Mouse (Mus musculus) bone marrow, adult 2 months (tissue): Measurements from ENCODE around the gene Hmgxb4. TPM values are rescaled to one million over a fixed set of nuclear protein-coding genes. Genes with fewer than 3 reads are reported as not detected.
A peak's percentile ranks its signal among the peaks of the same experiment; 100 is the strongest.
"Not testable (repeated sequence)": the region's sequence is repeated elsewhere in the genome, so short reads cannot be mapped to it uniquely, and the experiment has no call there.

ENCODE experiments used
- H3K27ac ChIP-seq: fragments of 200-500 bp; 2 replicates; pipeline ENCODE4 v1.5.1; 2012; ENCODE audit warnings: low read depth, mild to moderate bottlenecking, control low read depth, inconsistent platforms, low read length; ENCODE audit not compliant: control insufficient read depth, poor library complexity, insufficient read depth
- H3K4me1 ChIP-seq: fragments of 200-500 bp; 2 replicates; pipeline ENCODE4 v1.6.1; 2011; ENCODE audit warnings: low read length; ENCODE audit not compliant: control insufficient read depth, insufficient read depth
- H3K4me3 ChIP-seq: fragments of 200-500 bp; replicated peaks from 2 replicates; pipeline ENCODE3; 2011; ENCODE audit warnings: mild to moderate bottlenecking, low read depth, low read length, control low read depth; ENCODE audit not compliant: control insufficient read depth
- CTCF ChIP-seq: fragments of 200-500 bp; IDR thresholded peaks from 2 replicates; pipeline ENCODE4 v1.5.1; 2011; ENCODE audit warnings: low read length, control low read depth; ENCODE audit not compliant: control insufficient read depth, insufficient read depth
- POLR2A ChIP-seq: fragments of 200-500 bp; IDR thresholded peaks from 2 replicates; pipeline ENCODE4 v1.6.1; 2011; ENCODE audit warnings: low read depth, mild to moderate bottlenecking, control low read depth, low read length, borderline replicate concordance; ENCODE audit not compliant: control insufficient read depth
- WGBS: fragments of 180-500 bp; shearing (Covaris S2); methylation state at CpG from one replicate; pipeline ENCODE4 v1.1.7; 2018; 5-methylcytosine and 5-hydroxymethylcytosine counted together
- polyA plus RNA-seq: library from polyadenylated mRNA; stranded (reverse); fragments of >200 nt; gene quantifications from 2 replicates; pipeline ENCODE4 v1.2.4, GENCODE M21; 2011; ENCODE audit warnings: low replicate concordance; ENCODE audit not compliant: missing spikeins, insufficient read depth, insufficient read length

Gene Hmgxb4
- 14.1 and 19.9 TPM in 2 replicates for polyA plus RNA-seq

- 10% methylated on average over 8 of the region's 8 CpGs for WGBS
- TF ChIP-seq POLR2A (no peak), CTCF (no peak)
- peak within 1 kb of the TSS; percentile 93 for H3K27ac ChIP-seq
- H3K4me1 ChIP-seq: peaks cover 2% of the 10 kb centered on the region
- H3K4me3 ChIP-seq: peak within 1 kb of the TSS; percentile 90
Measured at GRCm38 (mm10) chr8:74993081-74993474, at the start of gene Hmgxb4. Gene Hmgxb4, plus strand, starts transcription at chr8:74993356.

DNA sequence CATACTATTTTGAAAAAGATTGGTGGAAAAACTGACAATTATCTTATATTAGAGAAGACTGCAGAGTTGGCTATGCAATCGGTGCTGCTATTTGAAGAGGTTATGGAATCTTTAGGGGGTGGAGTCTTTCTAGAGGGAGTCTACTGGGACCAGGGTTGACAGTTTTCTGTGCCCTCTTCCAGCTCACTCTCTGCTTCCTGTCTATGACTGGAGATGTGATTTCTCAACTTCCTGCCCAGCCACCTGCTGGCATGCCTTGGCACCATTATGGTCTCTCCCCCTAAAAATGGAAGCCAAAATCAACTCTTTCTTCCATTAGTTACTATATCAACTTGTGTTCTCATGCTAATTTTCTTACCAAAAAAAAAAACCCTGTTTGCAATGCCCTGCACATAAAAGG, 43.7 kb upstream of the Hmgxb4 start:
- H3K27ac ChIP-seq: no peak overlapping the region
- no peak overlapping the region for H3K4me3 ChIP-seq
- no peak for TF ChIP-seq CTCF
- H3K4me1 ChIP-seq: no peaks in the 10 kb centered on the region
- 66% methylated on average over 1 of the region's 1 CpGs for WGBS

- Histone ChIP-seq H3K27ac (no peak overlapping the region), H3K4me3 (no peak overlapping the region), H3K4me1 (no peaks in the 10 kb centered on the region)
- WGBS: 71% methylated on average over 5 of the region's 5 CpGs
- no peak for TF ChIP-seq CTCF
- no peak for TF ChIP-seq POLR2A
Measured at GRCm38 (mm10) chr8:74963983-74964382, 29.2 kb upstream of the Hmgxb4 start.

DNA sequence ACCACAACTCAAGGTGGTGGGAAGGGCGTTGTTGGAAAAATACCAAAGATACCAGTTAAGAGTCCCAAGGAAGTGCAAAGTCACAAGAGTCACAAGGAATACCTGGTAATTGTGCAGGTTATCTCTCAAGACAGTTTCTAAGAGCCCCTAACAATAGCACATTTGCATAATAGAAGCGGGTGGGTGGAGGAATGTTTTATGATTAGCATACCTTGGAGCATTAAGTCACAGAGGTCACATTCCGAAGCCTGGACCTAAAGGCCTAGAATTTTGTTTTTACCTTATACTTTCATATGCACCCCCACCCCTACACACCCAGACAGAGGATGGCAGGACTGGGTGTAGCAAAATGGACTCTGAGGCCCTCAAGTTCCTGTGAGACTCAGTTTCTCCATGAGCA, 22.9 kb upstream of the Hmgxb4 start:
- H3K27ac ChIP-seq, H3K4me1 ChIP-seq, H3K4me3 ChIP-seq: not testable (repeated sequence)
- WGBS: 82% methylated on average over 3 of the region's 3 CpGs

DNA sequence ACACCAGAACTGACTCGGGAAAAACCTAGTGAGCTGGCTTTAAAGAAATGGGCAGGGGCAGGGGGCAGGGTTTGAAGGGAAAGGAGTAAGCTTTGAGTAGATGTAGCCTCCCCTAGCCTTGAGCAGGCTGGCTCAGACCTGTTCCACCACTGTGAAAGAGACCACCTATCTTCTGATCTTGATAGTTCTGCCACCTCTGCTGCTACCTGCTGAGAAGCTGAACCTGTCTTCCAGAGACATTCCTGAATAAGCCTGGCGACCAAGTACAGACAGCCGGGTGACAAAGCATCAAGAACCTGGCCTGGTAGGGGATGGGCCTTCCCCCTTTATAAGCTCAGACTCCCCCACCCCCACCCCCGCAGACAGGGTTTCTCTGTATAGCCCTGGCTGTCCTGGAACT, 21.5 kb upstream of the Hmgxb4 start:
- 75% methylated on average over 4 of the region's 4 CpGs for WGBS

DNA sequence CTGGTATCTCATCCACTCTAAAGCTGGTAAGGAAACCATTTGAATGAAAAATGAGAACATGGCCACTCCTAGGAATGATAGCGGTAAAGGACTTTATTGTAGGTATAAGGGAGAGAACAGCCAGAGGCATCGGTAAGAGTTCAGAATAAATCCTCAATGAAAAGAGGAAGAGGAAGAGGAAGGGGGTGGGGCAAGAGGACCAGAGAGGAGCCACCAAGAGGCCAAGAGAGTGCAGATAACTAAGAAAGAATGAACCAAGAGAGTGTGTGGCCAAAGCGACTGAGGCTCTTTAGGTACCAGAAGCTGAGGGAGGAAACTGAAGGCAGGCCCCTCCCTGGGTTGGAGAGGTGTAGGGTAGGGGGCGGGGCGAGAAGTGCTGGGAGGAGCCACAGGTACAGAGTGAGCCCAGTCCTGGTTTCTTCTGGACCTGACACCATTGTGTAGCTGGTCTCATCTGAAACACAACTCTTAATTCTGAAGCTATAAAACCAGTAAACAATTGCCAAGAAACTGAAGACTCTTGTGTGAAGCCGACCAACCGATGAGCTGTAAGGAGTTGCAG, 20.8 kb upstream of the Hmgxb4 start:
- TF ChIP-seq CTCF: no peak
- no peak for TF ChIP-seq POLR2A
- WGBS: 62% methylated on average over 7 of the region's 7 CpGs
- H3K27ac ChIP-seq: no peak overlapping the region
- no peaks in the 10 kb centered on the region for H3K4me1 ChIP-seq
- no peak overlapping the region for H3K4me3 ChIP-seq

More for the DNA sequence above, 21.5 kb upstream of the Hmgxb4 start:
- H3K4me1 ChIP-seq: no peaks in the 10 kb centered on the region
- H3K27ac ChIP-seq: no peak overlapping the region
- TF ChIP-seq CTCF: no peak
- TF ChIP-seq POLR2A: no peak
- no peak overlapping the region for H3K4me3 ChIP-seq

DNA sequence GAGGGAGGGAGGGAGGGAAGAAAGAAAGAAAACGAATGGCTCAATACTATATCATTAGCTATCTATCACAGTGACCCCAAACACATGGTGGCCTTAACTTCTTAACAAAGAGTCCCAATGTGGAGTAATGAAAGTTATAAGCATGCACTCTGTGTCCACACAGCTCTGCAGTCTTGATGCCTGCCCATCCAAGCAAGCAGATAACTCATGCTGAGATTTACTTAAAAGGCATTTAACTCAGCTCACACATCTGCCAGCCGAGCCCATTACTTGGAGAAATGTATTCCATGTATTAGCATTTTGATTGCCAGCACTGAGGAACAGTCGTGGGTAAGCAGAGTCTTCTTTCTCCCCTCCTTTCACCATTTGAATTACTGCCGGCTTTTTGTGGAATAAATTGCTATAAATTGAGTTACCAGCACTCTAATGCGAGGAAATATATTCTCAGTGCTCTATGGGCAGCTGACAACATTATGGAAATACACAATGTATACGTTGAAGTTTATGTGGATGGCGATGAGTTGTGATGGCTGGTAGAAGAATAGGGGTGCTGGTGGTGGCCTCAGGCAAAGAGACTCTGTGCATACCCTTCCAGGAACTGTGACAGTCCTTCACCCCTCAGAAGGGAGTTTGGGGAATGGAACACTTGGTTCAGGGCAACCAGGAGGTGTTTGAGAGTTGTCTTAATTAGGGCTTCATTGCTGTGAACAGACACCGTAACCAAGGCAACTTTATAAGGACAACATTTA, 19.9 kb upstream of the Hmgxb4 start:
- Histone ChIP-seq H3K4me3 (no peak overlapping the region), H3K4me1 (no peaks in the 10 kb centered on the region), H3K27ac (no peak overlapping the region)
- no peak for TF ChIP-seq POLR2A
- no peak for TF ChIP-seq CTCF
- 80% methylated on average over 8 of the region's 8 CpGs for WGBS

- WGBS: 77% methylated on average over 2 of the region's 2 CpGs
- Histone ChIP-seq H3K4me3 (no peak overlapping the region), H3K4me1 (no peaks in the 10 kb centered on the region), H3K27ac (no peak overlapping the region)
- TF ChIP-seq POLR2A (no peak), CTCF (no peak)
Measured at GRCm38 (mm10) chr8:74973904-74974303, 19.3 kb upstream of the Hmgxb4 start.

GRCm38 (mm10) chr8:74977427-74977826, 15.7 kb upstream of the Hmgxb4 start:
- no peak overlapping the region for H3K4me3 ChIP-seq
- H3K4me1 ChIP-seq: no peaks in the 10 kb centered on the region; the same call in 1 of the 2 replicates
- no peak for TF ChIP-seq POLR2A
- TF ChIP-seq CTCF: 0 out of 2 replicates have a peak, but pooled peaks have one; percentile 12
- WGBS: 51% methylated on average over 1 of the region's 1 CpGs
- no peak overlapping the region for H3K27ac ChIP-seq
